Mouse (Mus musculus): ENCODE results near the gene Kri1. TPM values are rescaled to one million over a fixed set of nuclear protein-coding genes. Genes with fewer than 3 reads are reported as not detected.
"Not testable (repeated sequence)": the region's sequence is repeated elsewhere in the genome, so short reads cannot be mapped to it uniquely, and the experiment has no call there.

The Kri1 gene
- polyA plus RNA-seq, 1 experiment from 2014 or later = 13.6 TPM

DNA sequence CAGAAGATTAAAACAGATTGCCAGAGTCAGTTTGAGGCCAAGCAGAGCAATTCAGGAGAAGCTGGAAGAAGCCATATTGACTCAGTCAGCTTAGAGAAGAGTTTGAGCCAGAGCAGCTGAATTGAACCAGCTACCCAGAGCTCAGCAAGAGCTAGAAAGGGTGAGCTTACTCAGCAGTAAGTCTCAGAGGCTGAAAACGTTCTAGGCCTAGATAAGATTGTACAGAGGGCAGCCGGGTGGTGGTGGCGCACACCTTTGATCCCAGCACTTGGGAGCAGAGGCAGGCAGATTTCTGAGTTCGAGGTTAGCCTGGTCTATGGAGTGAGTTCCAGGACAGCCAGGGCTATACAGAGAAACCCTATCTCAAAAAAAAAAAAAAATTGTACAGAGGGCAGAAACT lies 31.4 kb downstream of the Kri1 start:
- not testable (repeated sequence) for H3K4me2 ChIP-seq; H3K4me3 ChIP-seq; H3K36me3 ChIP-seq; H3K27ac ChIP-seq (ENCODE audit: poor library complexity, severe bottlenecking); H3K9ac ChIP-seq; ATAC-seq (ENCODE audit: insufficient number of reproducible peaks, low FRiP score); H3K9me3 ChIP-seq (replicated peaks); H3K4me1 ChIP-seq (replicated peaks)
- 60% methylated on average over 4 of the region's 4 CpGs for WGBS
- H3K27me3 ChIP-seq (replicated peaks) = peaks cover 23% of the 10 kb centered on the region

DNA sequence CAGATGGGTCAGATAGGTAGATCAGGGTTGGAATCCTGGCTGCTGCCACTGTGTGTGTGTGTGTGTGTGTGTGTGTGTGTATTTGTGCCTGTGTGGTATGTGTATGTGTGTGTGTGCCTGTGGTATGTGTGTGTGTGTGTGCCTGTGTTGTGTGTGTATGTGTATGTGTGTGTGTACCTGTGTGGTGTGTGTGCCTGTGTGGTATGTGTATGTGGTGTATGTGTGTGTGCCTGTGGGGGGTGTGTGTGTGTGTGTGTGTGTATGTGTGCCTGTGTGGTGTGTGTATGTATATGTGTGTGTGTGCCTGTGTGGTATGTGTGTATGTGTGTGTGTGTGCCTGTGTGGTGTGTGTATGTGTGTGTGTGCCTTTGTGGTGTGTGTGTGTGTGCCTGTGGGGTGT lies 33.1 kb downstream of the Kri1 start:
- no peaks in the 10 kb centered on the region for H3K4me1 ChIP-seq (replicated peaks)
- no peaks in the 10 kb centered on the region for H3K36me3 ChIP-seq
- H3K9me3 ChIP-seq (replicated peaks) = no peaks in the 10 kb centered on the region
- no peak overlapping the region for H3K4me3 ChIP-seq
- H3K4me2 ChIP-seq = no peak overlapping the region
- no peak overlapping the region; the same call in 1 of the 2 replicates for H3K9ac ChIP-seq
- H3K27ac ChIP-seq (ENCODE audit: poor library complexity, severe bottlenecking) = no peak overlapping the region
- H3K27me3 ChIP-seq (replicated peaks) = peaks cover 34% of the 10 kb centered on the region
- 0 out of 2 replicates have a peak, but pooled peaks have one; percentile 30 for ATAC-seq (ENCODE audit: insufficient number of reproducible peaks, low FRiP score)

DNA sequence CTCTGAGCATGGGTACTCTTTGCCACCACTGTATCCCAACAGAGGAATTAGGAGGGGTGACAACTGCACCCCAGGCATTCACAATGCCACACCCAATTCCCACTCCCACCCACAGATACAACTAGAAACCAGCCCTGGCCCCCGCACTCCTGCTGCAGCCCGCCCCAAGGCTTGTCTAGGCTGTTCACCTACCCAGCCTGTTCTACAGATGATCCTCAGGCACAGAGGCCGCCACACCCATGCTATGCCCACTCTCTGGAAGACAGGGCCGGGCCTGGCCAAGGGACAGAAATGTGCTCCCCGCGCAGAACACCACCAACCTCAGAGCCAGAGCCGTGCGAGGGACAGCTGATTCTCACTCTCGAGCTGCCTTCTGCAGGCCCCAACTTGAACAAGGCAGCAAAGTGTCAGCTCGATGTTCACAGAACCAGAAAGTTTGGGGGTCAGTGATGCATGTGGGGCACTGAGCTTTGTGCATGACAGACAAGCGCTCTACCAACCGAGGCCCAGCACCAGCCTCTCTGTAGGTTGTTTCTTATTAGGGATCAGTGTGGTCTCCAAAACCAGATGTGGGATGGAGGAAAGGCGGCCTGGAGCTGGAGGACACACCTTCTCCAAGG lies 36.5 kb downstream of the Kri1 start:
- Histone ChIP-seq H3K4me1 (replicated peaks) (peaks cover 8% of the 10 kb centered on the region), H3K9me3 (replicated peaks) (no peaks in the 10 kb centered on the region), H3K27me3 (replicated peaks) (peaks cover 65% of the 10 kb centered on the region), H3K27ac (ENCODE audit: poor library complexity, severe bottlenecking) (no peak overlapping the region), H3K36me3 (no peaks in the 10 kb centered on the region), H3K4me3 (no peak overlapping the region), H3K9ac (no peak overlapping the region), H3K4me2 (no peak overlapping the region)
- WGBS = 52% methylated on average over 13 of the region's 13 CpGs
- ATAC-seq (ENCODE audit: insufficient number of reproducible peaks, low FRiP score) = no peak

DNA sequence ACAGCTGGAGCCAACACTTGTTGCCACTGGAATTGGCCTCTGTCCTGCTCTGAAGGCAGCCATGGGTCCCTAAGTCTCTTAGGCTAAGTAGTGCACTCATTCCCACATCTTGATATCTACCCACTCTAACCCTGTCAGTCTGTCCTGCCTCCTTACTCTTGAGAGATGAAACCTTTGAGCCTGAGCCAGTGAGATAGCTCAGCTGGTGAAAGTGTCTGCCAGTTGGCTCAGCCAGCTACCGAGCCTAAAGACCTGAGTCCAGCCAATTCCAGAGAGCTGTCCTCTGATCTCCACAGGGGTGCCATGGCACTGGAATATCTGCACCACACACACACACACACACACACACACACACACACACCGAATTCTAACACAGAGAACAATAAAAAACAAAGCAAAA lies 37.3 kb downstream of the Kri1 start:
- Histone ChIP-seq H3K4me2 (no peak overlapping the region), H3K9ac (no peak overlapping the region), H3K9me3 (replicated peaks) (no peaks in the 10 kb centered on the region), H3K4me1 (replicated peaks) (peaks cover 8% of the 10 kb centered on the region), H3K27me3 (replicated peaks) (peaks cover 72% of the 10 kb centered on the region), H3K27ac (ENCODE audit: poor library complexity, severe bottlenecking) (no peak overlapping the region), H3K4me3 (no peak overlapping the region), H3K36me3 (no peaks in the 10 kb centered on the region)
- 40% methylated on average over 2 of the region's 2 CpGs for WGBS
- no peak for ATAC-seq (ENCODE audit: insufficient number of reproducible peaks, low FRiP score)

DNA sequence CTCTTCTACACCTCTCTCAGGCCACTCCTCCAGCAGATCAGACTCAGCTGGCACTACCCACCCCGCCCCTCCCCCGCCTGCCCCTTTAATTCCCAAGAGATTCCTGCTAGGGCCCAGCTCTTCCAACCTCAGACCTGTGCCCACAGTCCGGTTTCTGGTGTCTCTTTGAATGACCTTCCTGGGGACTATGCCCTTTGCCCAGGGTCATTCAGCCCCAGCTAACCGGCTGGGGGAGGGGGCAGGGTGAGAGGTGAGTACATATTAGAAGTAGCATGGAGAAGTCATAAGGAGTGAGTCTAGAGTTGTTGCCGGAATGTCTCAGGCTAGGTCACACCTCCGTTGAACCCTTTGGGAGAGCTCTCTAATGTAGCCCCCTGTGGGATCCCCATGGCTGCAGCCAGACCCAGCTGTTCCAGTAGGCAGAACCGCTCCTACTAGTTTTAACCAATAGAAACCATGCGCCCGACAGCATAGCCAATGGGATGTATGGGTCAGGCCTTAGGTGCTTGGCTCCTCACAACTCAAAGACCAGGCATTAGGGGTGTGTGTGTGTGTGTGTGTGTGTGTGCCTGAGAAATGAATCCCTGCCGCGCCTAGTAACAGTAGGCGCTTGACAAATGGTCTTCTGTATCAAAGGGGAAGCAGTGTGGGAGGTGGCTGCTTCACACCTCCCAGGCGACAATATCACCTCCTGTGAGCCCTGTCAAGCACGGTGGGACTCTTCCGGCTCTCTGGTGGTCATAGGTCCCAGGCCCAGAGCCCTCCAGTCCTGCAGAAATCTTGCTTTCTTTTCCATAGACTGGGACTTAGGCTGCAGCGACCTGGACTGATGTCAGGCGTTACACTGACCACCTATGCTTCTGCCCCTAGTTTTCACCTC lies 37.9 kb downstream of the Kri1 start:
- Histone ChIP-seq H3K9me3 (replicated peaks) (no peaks in the 10 kb centered on the region), H3K36me3 (no peaks in the 10 kb centered on the region), H3K27me3 (replicated peaks) (peaks cover 78% of the 10 kb centered on the region), H3K4me3 (no peak overlapping the region), H3K27ac (ENCODE audit: poor library complexity, severe bottlenecking) (no peak overlapping the region), H3K4me1 (replicated peaks) (peaks cover 12% of the 10 kb centered on the region), H3K4me2 (no peak overlapping the region), H3K9ac (no peak overlapping the region)
- no peak for ATAC-seq (ENCODE audit: insufficient number of reproducible peaks, low FRiP score)
- WGBS = 22% methylated on average over 17 of the region's 17 CpGs

DNA sequence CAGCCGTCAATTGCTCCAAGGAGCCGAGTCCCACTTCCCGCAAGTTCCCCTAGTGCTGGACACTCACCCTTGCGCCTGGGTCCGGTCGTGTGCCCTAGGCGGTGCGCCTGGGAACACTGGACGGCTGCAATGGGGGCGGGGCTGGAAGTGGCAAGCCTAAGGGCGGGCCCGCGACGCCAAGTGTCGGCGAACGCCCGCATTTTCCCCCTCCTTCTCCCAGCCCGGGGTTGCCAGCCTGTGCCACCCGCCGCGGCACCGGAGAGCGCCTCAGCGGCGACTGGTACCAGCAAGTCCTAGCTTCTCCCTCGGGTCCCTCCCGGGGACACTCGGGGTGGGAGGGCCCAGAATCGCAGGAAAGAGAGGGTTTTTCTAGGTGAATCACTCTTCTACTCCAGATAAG lies 39.4 kb downstream of the Kri1 start, which contains the start of gene S1pr5:
S1pr5 (minus strand) TSS at position 118 of the 400 bp plus-strand sequence.
- peak within 1 kb of the TSS; percentile 73 for H3K4me2 ChIP-seq
- no peak within 1 kb of the TSS for H3K27ac ChIP-seq (ENCODE audit: poor library complexity, severe bottlenecking)
- 0 out of 2 replicates have a peak, but pooled peaks have one; percentile 22 for ATAC-seq (ENCODE audit: insufficient number of reproducible peaks, low FRiP score)
- peaks cover 24% of the 10 kb centered on the region for H3K4me1 ChIP-seq (replicated peaks)
- no peaks in the 10 kb centered on the region for H3K36me3 ChIP-seq
- H3K9ac ChIP-seq = peak within 1 kb of the TSS; percentile 59
- peaks cover 94% of the 10 kb centered on the region for H3K27me3 ChIP-seq (replicated peaks)
- under 1% methylated on average over 30 of the region's 30 CpGs for WGBS
- H3K9me3 ChIP-seq (replicated peaks) = no peaks in the 10 kb centered on the region
- peak within 1 kb of the TSS; percentile 47 for H3K4me3 ChIP-seq

DNA sequence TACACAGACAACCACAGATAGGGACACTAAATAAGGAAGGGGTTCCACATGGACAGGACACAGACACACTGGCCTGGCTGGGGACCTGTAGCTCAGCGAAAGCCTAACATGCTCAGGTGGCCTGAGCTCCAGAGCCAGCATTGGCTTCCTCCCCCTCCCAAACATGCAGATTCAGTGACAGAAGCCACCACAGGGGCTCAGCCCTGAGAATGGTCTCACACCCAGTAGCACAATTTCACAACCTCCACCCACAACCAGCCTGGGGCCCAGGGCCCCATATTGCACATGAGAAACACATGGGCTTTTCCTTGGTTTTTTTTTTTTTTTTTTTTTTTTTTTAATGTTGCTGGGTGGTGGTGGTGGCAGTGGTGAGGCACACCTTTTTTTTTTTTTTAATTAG lies 41.4 kb downstream of the Kri1 start:
- Histone ChIP-seq H3K9me3 (replicated peaks) (no peaks in the 10 kb centered on the region), H3K27me3 (replicated peaks) (peaks cover 89% of the 10 kb centered on the region), H3K36me3 (no peaks in the 10 kb centered on the region), H3K4me3 (no peak overlapping the region), H3K4me2 (no peak overlapping the region), H3K4me1 (replicated peaks) (peaks cover 24% of the 10 kb centered on the region), H3K27ac (ENCODE audit: poor library complexity, severe bottlenecking) (no peak overlapping the region), H3K9ac (no peak overlapping the region)
- ATAC-seq (ENCODE audit: insufficient number of reproducible peaks, low FRiP score) = no peak
- 75% methylated on average over 1 of the region's 1 CpGs for WGBS

DNA sequence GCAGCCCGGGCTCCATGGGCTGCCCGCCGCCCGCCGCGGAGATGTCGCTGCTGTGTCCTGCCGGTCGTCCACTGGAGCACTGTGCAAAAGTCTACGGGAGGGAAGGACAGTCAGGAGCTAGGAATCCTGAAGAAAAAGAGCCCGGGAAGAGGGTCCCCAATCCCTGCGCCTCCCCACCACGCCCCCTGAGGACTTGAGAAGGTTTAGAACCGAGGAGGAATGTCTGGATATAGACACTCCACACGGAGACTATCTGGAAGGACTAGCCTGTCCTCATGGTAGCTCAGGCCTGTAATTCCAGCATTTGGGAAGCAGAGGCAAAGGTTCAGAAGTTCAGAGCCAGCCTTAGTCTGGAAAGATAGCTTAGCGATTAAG lies 42.7 kb downstream of the Kri1 start:
- under 1% methylated on average over 16 of the region's 16 CpGs for WGBS

DNA sequence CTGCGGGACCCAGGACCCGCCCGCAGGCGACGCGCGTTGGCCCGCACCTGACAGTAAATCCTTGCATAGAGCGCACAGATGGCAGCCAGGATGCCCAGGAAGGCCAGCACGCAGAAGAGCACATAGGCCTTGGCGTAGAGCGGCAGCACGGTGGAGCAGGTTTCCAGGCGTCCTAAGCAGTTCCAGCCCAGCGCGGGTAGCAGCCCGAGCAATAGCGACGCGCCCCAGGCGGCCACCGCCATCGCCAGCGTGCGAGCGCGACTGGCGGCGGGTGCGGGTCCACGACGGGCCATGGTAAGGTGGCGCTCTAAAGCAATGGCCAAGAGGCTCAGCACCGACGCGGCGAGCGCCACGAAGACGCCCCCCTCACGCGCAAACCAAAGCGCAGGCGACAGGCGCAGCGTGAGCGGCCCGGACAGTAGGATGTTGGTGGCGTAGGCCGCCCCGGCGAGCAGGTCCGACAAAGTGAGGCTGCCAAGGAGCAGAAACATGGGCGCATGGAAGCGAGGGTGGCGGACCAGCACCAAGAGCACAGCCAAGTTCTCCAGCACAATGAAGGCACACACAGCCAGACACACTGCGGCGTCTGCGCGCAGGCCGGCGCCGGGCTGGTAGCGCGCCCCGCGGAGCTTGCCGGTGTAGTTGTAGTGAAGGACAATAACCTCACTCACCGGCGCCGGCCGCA lies 43.2 kb downstream of the Kri1 start:
- peak overlapping the region; percentile 94 for H3K4me2 ChIP-seq
- H3K36me3 ChIP-seq = no peaks in the 10 kb centered on the region
- H3K27ac ChIP-seq (ENCODE audit: poor library complexity, severe bottlenecking) = no peak overlapping the region
- ATAC-seq (ENCODE audit: insufficient number of reproducible peaks, low FRiP score) = peak; percentile 17; the same call in 1 of the 2 replicates
- under 1% methylated on average over 72 of the region's 72 CpGs for WGBS
- no peaks in the 10 kb centered on the region for H3K9me3 ChIP-seq (replicated peaks)
- H3K4me3 ChIP-seq = peak overlapping the region; percentile 53
- peak overlapping the region; percentile 58 for H3K9ac ChIP-seq
- peaks cover 26% of the 10 kb centered on the region for H3K4me1 ChIP-seq (replicated peaks)
- H3K27me3 ChIP-seq (replicated peaks) = peaks cover 71% of the 10 kb centered on the region

More for the DNA sequence above, 42.7 kb downstream of the Kri1 start:
- peaks cover 24% of the 10 kb centered on the region for H3K4me1 ChIP-seq (replicated peaks)
- peak overlapping the region; percentile 58 for H3K9ac ChIP-seq
- H3K27ac ChIP-seq (ENCODE audit: poor library complexity, severe bottlenecking) = no peak overlapping the region
- H3K36me3 ChIP-seq = no peaks in the 10 kb centered on the region
- no peak for ATAC-seq (ENCODE audit: insufficient number of reproducible peaks, low FRiP score)
- H3K9me3 ChIP-seq (replicated peaks) = no peaks in the 10 kb centered on the region
- peak overlapping the region; percentile 53 for H3K4me3 ChIP-seq
- peaks cover 77% of the 10 kb centered on the region for H3K27me3 ChIP-seq (replicated peaks)
- H3K4me2 ChIP-seq = peak overlapping the region; percentile 94

DNA sequence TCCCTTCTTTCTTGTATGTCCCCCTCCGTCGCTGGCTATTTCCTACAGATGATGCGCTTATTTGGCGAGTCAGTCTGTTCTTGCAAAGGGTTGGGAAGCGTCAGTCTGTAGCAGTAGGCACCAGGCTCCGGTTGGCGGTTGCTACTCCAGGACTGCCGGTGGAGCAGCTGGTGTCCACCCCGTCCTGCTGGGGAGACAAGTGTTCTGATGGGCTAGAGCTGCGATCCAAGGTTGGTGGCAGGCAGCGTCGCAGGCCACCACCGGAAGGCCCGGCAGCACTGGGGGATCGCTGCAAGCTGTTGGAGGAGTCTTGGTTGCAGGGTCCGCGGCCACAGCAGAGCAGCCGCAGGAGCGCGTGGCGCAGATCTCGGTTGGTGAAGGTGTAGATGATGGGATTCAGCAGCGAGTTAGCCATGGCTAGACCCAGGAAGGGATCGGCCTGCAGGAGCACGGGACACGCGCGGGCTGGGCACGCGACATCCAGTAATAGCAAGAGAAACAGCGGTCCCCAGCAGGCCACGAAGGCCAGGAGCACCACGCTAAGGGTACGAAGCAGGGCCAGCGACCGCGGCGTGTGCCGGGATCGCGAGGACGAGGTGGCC lies 43.8 kb downstream of the Kri1 start:
- peak overlapping the region; percentile 53 for H3K4me3 ChIP-seq
- no peak overlapping the region for H3K27ac ChIP-seq (ENCODE audit: poor library complexity, severe bottlenecking)
- ATAC-seq (ENCODE audit: insufficient number of reproducible peaks, low FRiP score) = no peak
- WGBS = 3% methylated on average over 42 of the region's 42 CpGs
- H3K36me3 ChIP-seq = no peaks in the 10 kb centered on the region
- no peaks in the 10 kb centered on the region for H3K9me3 ChIP-seq (replicated peaks)
- H3K4me1 ChIP-seq (replicated peaks) = peaks cover 28% of the 10 kb centered on the region
- H3K4me2 ChIP-seq = peak overlapping the region; percentile 94
- peaks cover 65% of the 10 kb centered on the region for H3K27me3 ChIP-seq (replicated peaks)
- peak overlapping the region; percentile 58 for H3K9ac ChIP-seq

DNA sequence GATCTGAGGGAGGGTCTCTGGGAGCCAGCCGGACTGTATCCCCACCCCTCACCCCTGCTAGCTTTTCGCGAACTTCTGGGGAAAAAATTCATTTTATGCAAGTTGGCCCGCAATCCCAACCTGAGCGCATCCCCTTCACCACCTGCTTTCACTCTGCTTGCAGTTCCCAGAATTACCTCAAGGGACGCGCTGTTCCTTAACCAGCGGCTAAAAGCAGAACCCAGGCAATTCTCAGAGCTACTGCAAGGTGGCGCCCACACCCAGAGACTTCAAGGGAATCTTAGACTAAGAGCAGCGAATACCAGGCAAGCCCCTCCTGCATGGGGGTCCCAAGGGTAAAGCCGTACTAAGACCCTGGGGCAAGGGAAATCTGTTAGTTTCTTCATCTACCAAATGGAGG lies 46.4 kb downstream of the Kri1 start:
- 0 out of 2 replicates have a peak, but pooled peaks cover 7% of the 10 kb centered on the region for H3K36me3 ChIP-seq
- H3K9me3 ChIP-seq (replicated peaks) = no peaks in the 10 kb centered on the region
- H3K4me3 ChIP-seq = no peak overlapping the region
- H3K4me1 ChIP-seq (replicated peaks) = peaks cover 34% of the 10 kb centered on the region
- no peak for ATAC-seq (ENCODE audit: insufficient number of reproducible peaks, low FRiP score)
- H3K9ac ChIP-seq = no peak overlapping the region
- no peak overlapping the region for H3K27ac ChIP-seq (ENCODE audit: poor library complexity, severe bottlenecking)
- H3K27me3 ChIP-seq (replicated peaks) = peaks cover 43% of the 10 kb centered on the region
- no peak overlapping the region for H3K4me2 ChIP-seq
- WGBS = 9% methylated on average over 11 of the region's 11 CpGs

All from heart, embryonic 12.5 days (tissue).